Mouse (Mus musculus): ENCODE results near the gene Cd151. TPM values are rescaled to one million over a fixed set of nuclear protein-coding genes. Genes with fewer than 3 reads are reported as not detected.

Cd151 gene
- polyA plus RNA-seq (2017; shearing (Covaris generic)), result 5.6 TPM

DNA sequence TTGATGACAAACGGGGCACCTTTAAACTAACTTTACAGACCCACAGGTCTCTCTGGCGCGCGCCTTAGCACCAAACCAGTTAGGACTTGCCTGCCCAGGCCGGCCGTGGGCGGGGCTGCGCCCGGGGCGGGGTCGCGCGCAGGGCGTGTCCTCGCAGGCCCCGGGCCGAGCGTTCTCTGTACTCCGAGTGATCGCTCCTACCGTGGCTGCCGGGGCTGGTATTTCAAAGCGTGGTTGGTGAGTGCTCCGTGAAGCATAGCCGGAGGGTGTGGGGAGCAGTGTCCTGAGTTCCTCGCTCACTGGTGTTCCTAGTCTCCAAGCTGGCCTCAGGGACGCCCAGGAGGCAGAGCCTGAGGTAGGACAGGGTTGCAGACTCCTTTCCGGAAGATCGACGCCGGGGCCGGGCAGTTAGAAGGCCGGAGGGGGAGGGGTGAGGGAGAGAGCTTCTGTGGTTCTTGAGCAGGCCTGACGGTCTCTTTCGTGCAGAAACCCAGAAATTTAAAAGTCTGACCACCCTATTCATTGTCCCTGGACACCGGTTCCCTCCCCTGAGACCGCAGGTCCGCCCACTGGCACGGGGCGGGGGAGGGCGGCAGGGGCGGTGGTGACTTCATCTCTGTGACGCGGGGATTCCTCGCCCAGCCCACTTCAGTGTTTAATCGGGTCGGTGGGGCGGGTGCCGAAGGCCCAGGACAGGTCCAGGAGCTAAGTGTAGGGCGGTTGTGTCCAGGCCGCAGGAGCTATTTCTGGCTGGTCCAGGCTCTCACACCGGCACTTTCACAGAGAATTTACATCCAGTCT is at the start of gene Cd151:
Gene Cd151, plus strand, starts transcription at position 163 of the 801 bp plus-strand sequence.

DNA sequence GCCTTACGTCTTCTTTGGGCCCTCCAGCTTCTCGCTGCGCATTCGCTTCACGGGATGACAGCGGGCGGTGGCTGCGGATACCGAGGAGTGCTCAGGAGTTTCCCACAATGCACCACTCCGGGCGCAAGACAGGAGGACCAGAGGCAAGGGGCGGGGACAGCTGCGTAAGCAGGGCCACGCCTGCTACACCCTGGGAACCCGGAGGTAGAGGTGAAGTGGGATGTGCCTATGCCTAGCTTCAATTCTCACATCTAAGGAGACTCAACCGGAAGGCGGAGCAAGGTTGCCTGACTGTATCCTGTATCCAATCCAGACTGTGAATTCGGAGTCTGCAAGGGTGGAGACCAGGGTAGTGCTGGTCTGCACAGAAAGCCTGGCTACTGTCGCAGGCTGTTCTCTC is 37.9 kb upstream of the Cd151 start, which contains the start of gene Cend1:
Gene Cend1, minus strand, starts transcription at position 182 of the 400 bp plus-strand sequence.

DNA sequence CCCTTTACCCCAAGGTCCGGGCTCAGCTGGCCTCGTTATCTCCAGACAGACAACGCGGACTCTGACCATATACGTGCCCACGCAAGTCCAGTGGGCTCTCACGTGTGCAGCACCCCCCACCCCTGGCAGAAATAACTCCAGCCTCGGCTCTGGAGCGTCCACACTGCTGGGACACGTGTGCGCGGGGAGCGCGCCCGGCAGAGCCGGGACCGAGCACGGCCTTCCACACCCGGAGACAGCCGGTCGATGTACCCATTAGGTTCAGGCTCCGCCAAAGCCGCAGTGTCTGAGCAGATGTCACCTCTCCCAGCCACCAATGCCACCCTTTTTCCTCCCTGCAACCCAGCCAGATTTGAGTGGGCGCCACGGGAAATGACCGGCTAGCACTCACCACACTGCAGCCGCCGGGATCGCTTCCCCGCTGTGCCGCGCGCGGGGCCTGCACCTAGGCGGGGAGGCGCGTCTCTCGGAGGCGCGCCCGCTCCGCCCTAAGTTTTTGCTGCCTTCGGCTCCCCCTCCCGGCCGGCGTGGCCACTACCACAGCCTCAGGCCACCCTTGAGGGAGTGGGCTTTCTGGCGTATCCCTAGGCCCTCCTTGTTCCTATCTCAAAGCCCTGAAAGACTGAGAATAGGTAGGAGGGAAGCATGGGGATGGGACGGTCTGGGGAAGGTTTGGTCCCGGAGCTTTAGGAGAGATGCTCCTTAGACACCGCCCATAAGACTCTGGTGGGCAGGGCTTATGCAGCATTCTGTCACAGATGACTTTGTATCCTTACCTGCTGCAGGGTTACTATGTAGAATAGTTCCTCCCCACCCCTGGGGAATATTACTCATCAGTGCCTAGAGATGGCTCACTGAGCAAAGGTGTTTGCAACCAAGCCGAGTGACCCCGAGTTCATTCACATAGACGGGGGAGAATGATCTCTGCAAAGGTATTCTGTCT is 29.7 kb upstream of the Cd151 start, which contains the start of gene Slc25a22:
Gene Slc25a22, minus strand, starts transcription at position 715 of the 943 bp plus-strand sequence.

DNA sequence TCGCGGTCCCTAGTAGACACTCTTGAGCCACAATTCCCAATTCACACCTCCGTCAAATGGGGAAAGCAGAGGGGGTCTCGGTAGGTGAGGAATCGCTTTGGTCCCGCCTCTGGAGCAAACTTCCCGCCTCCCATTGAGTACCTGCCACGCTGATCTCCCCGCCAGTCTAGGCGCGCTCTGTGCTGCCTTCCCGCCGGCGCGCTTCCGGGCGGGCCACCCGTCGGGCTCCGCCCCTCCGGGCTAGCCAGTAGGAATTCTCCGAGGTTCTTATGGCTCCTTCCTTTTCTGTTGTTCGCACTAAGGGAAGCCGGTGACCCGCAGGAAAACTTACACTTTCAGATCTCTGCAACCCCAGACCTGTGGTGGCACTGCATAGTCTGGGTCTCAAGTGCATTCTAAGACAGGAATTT is 23.4 kb upstream of the Cd151 start, which contains the start of gene Pidd1:
Gene Pidd1, minus strand, starts transcription at position 198 of the 410 bp plus-strand sequence.

DNA sequence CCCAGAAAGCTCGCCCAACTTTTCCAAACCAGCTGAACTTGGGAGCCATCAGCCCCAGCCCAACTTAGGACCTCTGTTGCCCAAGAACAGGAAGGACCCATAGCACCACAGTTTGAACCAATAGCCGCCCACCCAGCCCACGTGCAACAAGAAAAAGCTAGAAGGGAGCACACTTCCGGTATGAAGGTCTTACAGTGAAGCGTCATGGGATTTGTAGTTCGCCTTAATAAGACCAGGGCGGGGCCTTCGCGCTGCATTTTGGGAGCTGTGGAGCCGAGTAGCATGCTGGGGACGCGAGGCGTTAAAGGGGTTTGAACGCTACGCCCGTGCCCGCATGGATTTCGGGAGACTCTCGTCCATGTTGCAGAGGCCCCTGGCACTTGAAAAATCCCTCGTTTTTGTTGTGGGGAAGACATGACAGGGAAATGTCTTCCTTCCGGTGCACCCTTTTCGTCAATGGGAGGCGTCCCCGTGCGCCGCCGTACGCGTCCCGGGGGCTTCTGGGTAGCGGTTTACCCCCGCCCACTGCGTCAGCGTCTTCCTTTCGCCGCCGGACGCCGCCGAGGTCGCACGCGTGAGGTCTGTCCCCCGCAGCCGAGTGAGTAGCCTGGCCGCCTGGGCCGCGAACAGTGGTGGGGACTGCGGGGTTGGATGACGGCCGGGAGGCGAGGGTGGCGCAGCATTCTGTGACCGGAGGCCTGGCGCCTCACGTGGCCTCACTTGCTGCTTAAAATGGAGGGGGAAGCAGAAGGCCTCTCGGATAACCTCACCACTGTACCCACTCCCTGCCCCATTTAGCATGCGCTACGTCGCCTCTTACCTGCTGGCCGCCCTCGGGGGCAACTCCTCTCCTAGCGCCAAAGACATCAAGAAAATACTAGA is 19.8 kb upstream of the Cd151 start, which contains the start of gene Rplp2:
Gene Rplp2, plus strand, starts transcription at position 261 of the 882 bp plus-strand sequence.

DNA sequence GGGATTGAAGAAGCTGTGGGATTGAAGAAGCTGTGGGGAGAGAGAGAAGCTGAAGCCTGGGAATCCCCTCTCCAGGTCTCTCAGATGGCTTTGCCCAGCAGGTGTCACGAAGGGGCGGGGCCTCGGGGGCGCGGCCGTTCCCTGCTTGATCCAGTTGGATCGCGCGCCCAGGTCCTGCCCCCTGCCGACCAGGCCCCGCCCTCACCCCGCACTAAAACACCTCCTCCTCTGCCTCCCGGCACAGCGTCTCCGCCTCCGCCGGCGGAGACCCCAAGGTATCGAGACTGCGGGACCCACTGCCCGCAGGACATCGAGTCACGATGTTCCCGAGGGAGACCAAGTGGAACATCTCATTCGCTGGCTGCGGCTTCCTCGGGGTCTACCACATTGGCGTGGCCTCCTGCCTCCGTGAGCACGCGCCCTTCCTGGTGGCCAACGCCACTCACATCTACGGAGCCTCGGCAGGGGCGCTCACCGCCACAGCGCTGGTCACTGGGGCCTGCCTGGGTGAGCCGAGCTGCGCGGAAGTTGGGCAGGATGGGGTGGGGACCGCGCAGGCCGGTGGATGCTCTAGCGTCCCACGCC is 12.1 kb upstream of the Cd151 start, which contains the start of gene Pnpla2:
Gene Pnpla2, plus strand, starts transcription at position 232 of the 585 bp plus-strand sequence.

DNA sequence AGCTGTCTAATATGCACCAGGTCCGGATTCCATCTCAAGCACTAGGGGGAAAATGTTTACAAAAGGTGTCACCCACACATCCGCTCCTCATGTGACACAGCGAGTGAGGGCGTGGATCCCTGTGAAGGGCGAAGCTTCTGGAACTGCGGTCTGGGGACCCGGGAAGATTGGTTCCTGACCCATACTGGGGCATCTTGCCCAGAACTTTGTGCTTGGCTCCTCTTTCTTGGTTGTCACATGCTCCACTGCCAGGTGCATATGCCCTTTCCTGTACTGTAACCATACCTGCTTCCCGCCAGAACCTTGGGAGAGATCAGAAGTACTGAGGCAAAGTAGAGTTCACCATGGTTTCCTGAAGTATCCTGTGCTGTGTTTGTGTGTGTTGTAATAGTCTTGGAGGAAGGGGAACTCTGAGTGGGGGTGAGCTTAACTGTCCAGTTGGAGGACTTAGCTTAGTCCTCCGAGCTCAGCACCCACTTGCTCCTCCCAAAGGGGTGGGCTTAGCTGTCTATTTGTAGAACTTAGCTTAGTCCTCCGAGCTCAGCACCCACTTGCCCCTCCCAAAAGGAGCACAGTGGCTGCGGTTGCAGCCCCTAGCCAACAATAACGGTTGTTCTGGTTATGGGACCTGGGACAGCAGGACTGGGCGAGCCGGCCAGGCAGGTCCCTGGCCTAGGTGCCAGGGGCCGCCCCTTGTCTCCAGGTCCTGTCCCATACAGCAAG is 6.6 kb upstream of the Cd151 start, which contains the start of gene Cracr2b:
Gene Cracr2b, plus strand, starts transcription at position 704 of the 723 bp plus-strand sequence.

DNA sequence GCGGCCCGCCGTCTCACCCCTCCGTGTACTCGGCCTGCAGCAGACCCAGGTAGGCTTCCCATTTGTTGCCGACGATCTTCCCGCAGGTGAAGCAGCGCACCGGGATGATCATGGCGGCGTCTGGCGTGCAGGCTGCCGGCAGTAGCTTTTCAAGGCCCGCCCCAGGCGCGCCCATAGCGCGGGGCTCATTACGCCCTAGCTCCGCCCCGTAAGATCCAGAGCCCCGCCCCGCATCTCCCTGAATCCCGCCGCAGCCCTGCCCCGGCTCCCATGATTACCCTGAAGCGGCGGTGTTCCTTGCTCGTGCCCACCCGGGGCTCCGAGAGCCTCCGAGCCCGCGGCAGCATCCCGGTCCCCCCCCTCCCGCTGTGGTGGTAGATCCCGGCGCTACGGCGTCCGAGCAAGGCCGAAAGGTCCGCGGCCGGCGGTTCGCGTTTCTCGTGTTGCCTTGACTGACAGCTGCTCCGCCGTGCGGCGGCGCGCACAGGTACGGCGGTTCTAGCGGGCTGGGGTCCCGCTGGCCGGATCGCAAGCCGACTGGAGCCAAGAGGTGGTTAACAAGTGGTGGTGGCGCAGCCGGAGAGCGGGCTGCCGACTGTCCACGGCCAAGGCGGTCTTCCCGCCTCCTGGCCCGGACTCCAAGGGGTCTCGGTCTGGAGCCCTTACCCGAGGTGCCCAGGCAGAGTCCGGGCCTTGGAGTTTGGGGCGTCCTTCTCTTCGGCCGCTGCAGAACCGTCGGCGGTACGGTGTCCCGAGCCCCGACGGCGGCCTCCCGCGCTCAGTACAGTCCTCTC is 8.0 kb downstream of the Cd151 start, which contains the start of the genes Polr2l and Tspan4:
Gene Polr2l, minus strand, starts transcription at position 122 of the 794 bp plus-strand sequence.
Gene Tspan4, plus strand, starts transcription at position 230 of the 794 bp plus-strand sequence.

Other genes starting within 250 kb of the Cd151 start
- 112 TPM for gene Phrf1, start 238.6 kb upstream of the Cd151 start, polyA plus RNA-seq (2017; shearing (Covaris generic))
- 103 TPM for gene Irf7, start 200.9 kb upstream of the Cd151 start, polyA plus RNA-seq (2017; shearing (Covaris generic))
- not detected for gene Cdhr5, start 190.6 kb upstream of the Cd151 start, polyA plus RNA-seq (2017; shearing (Covaris generic))
- not detected for gene Sct, start 188.3 kb upstream of the Cd151 start, polyA plus RNA-seq (2017; shearing (Covaris generic))
- not detected for gene Drd4, start 175.4 kb upstream of the Cd151 start, polyA plus RNA-seq (2017; shearing (Covaris generic))
- 75.5 TPM for gene Deaf1, start 139.7 kb upstream of the Cd151 start, polyA plus RNA-seq (2017; shearing (Covaris generic))
- gene Tmem80, start 139.7 kb upstream of the Cd151 start, polyA plus RNA-seq (2017; shearing (Covaris generic)), result 29.6 TPM
- gene Eps8l2, start 128.5 kb upstream of the Cd151 start, polyA plus RNA-seq (2017; shearing (Covaris generic)), result not detected
- gene Taldo1, start 75.2 kb upstream of the Cd151 start, polyA plus RNA-seq (2017; shearing (Covaris generic)), result 215 TPM
- gene Gatd1, start 53.3 kb upstream of the Cd151 start, polyA plus RNA-seq (2017; shearing (Covaris generic)), result 31.3 TPM
- not detected for gene Cend1, start 37.9 kb upstream of the Cd151 start, polyA plus RNA-seq (2017; shearing (Covaris generic))
- 72.6 TPM for gene Slc25a22, start 29.5 kb upstream of the Cd151 start, polyA plus RNA-seq (2017; shearing (Covaris generic))
- gene Pidd1, start 23.4 kb upstream of the Cd151 start, polyA plus RNA-seq (2017; shearing (Covaris generic)), result 3.4 TPM
- 2,296 TPM for gene Rplp2, start 20.0 kb upstream of the Cd151 start, polyA plus RNA-seq (2017; shearing (Covaris generic))
- 132 TPM for gene Pnpla2, start 12.2 kb upstream of the Cd151 start, polyA plus RNA-seq (2017; shearing (Covaris generic))
- 0.88 TPM for gene Cracr2b, start 6.3 kb upstream of the Cd151 start, polyA plus RNA-seq (2017; shearing (Covaris generic))
- gene Polr2l, start 7.7 kb downstream of the Cd151 start, polyA plus RNA-seq (2017; shearing (Covaris generic)), result 20.3 TPM
- gene Tspan4, start 7.8 kb downstream of the Cd151 start, polyA plus RNA-seq (2017; shearing (Covaris generic)), result 1.1 TPM
- 12.1 TPM for gene Chid1, start 72.5 kb downstream of the Cd151 start, polyA plus RNA-seq (2017; shearing (Covaris generic))
- gene Ap2a2, start 94.8 kb downstream of the Cd151 start, polyA plus RNA-seq (2017; shearing (Covaris generic)), result 102 TPM
- 0.10 TPM for gene Muc6, start 187.9 kb downstream of the Cd151 start, polyA plus RNA-seq (2017; shearing (Covaris generic))
- gene Muc2, start 222.9 kb downstream of the Cd151 start, polyA plus RNA-seq (2017; shearing (Covaris generic)), result not detected

Data from naive thymus-derived CD4-positive, alpha-beta T cell, adult 5 months (primary cell).